Mouse (Mus musculus): ENCODE measurements around the gene Olfr1368. TPM values are rescaled to one million over a fixed set of nuclear protein-coding genes. Genes with fewer than 3 reads are reported as not detected.
"Not testable (repeated sequence)": the region's sequence is repeated elsewhere in the genome, so short reads cannot be mapped to it uniquely, and the experiment has no call there.

The Olfr1368 gene
- polyA plus RNA-seq, 1 experiment from 2014 or later, result not detected

- ATAC-seq (ENCODE audit: insufficient read depth) (no peak), DNase-seq (no peak)
- 70% methylated on average over 4 of the region's 4 CpGs for WGBS
- Histone ChIP-seq H3K4me1 (ENCODE audit: insufficient read depth) (no peaks in the 10 kb centered on the region), H3K36me3 (ENCODE audit: insufficient read depth) (no peaks in the 10 kb centered on the region), H3K4me3 (ENCODE audit: low read depth, low read length) (no peak overlapping the region), H3K27ac (ENCODE audit: low read depth) (no peak overlapping the region), H3K27me3 (ENCODE audit: insufficient read depth, low read length) (no peaks in the 10 kb centered on the region), H3K4me2 (no peak overlapping the region), H3K9me3 (ENCODE audit: low read depth, low read length) (no peaks in the 10 kb centered on the region), H3K9ac (no peak overlapping the region)
- no peak for TF ChIP-seq CTCF (IDR thresholded peaks at IDR 0.05; ENCODE audit: low read depth)
Observed at GRCm38 (mm10) chr13:21114121-21114520, 31.5 kb downstream of the Olfr1368 start.

- not testable (repeated sequence) for H3K27ac ChIP-seq (ENCODE audit: low read depth); H3K4me2 ChIP-seq; H3K4me1 ChIP-seq (ENCODE audit: insufficient read depth); H3K36me3 ChIP-seq (ENCODE audit: insufficient read depth); DNase-seq; H3K9ac ChIP-seq; H3K4me3 ChIP-seq (ENCODE audit: low read depth, low read length); ATAC-seq (ENCODE audit: insufficient read depth); H3K27me3 ChIP-seq (ENCODE audit: insufficient read depth, low read length); H3K9me3 ChIP-seq (ENCODE audit: low read depth, low read length)
- WGBS, result 69% methylated on average over 3 of the region's 3 CpGs
Observed at GRCm38 (mm10) chr13:21111183-21111582, 34.5 kb downstream of the Olfr1368 start, which contains the start of gene Olfr1369-ps1. TSS of gene Olfr1369-ps1 (plus strand) at chr13:21111483.

GRCm38 (mm10) chr13:21110441-21110840 is 35.2 kb downstream of the Olfr1368 start:
- Histone ChIP-seq H3K27ac (ENCODE audit: low read depth) (no peak overlapping the region), H3K4me1 (ENCODE audit: insufficient read depth) (no peaks in the 10 kb centered on the region), H3K4me2 (no peak overlapping the region), H3K4me3 (ENCODE audit: low read depth, low read length) (no peak overlapping the region), H3K9me3 (ENCODE audit: low read depth, low read length) (no peaks in the 10 kb centered on the region), H3K9ac (no peak overlapping the region), H3K27me3 (ENCODE audit: insufficient read depth, low read length) (no peaks in the 10 kb centered on the region), H3K36me3 (ENCODE audit: insufficient read depth) (no peaks in the 10 kb centered on the region)
- TF ChIP-seq CTCF (IDR thresholded peaks at IDR 0.05; ENCODE audit: low read depth), result no peak
- DNase-seq (no peak), ATAC-seq (ENCODE audit: insufficient read depth) (no peak)
- 89% methylated on average over 6 of the region's 6 CpGs for WGBS

GRCm38 (mm10) chr13:21109759-21110158 is 35.9 kb downstream of the Olfr1368 start:
- H3K27ac ChIP-seq (ENCODE audit: low read depth), result no peak overlapping the region
- no peaks in the 10 kb centered on the region for H3K36me3 ChIP-seq (ENCODE audit: insufficient read depth)
- DNase-seq (no peak), ATAC-seq (ENCODE audit: insufficient read depth) (no peak)
- no peaks in the 10 kb centered on the region for H3K27me3 ChIP-seq (ENCODE audit: insufficient read depth, low read length)
- WGBS, result 93% methylated on average over 3 of the region's 3 CpGs
- TF ChIP-seq CTCF (IDR thresholded peaks at IDR 0.05; ENCODE audit: low read depth), result no peak
- H3K4me1 ChIP-seq (ENCODE audit: insufficient read depth), result no peaks in the 10 kb centered on the region
- no peaks in the 10 kb centered on the region for H3K9me3 ChIP-seq (ENCODE audit: low read depth, low read length)
- no peak overlapping the region for H3K9ac ChIP-seq
- H3K4me2 ChIP-seq, result no peak overlapping the region
- H3K4me3 ChIP-seq (ENCODE audit: low read depth, low read length), result no peak overlapping the region

Other genes with a start within 250 kb of the Olfr1368 start
- not detected in 2 replicates for gene Olfr1370, start 70.9 kb downstream of the Olfr1368 start, polyA plus RNA-seq (2014; fragmentation: Nextera tagmentation; extraction: Ambion mirVana)
- gene Olfr1369-ps1, start 34.4 kb downstream of the Olfr1368 start, polyA plus RNA-seq (2014; fragmentation: Nextera tagmentation; extraction: Ambion mirVana), result 0.05 TPM in 1 of 2 replicates, not detected in the other
- gene Olfr263, start 16.2 kb downstream of the Olfr1368 start, polyA plus RNA-seq (2014; fragmentation: Nextera tagmentation; extraction: Ambion mirVana), result not detected in 2 replicates
- gene Trim27, start 33.6 kb upstream of the Olfr1368 start, polyA plus RNA-seq (2014; fragmentation: Nextera tagmentation; extraction: Ambion mirVana), result 158 and 173 TPM in 2 replicates
- not detected in 2 replicates for gene Gpx5, start 146.9 kb upstream of the Olfr1368 start, polyA plus RNA-seq (2014; fragmentation: Nextera tagmentation; extraction: Ambion mirVana)
- not detected in 2 replicates for gene Gpx6, start 166.3 kb upstream of the Olfr1368 start, polyA plus RNA-seq (2014; fragmentation: Nextera tagmentation; extraction: Ambion mirVana)
- not detected in 2 replicates for gene Olfr1367, start 201.0 kb upstream of the Olfr1368 start, polyA plus RNA-seq (2014; fragmentation: Nextera tagmentation; extraction: Ambion mirVana)
- gene Zscan12, start 217.0 kb upstream of the Olfr1368 start, polyA plus RNA-seq (2014; fragmentation: Nextera tagmentation; extraction: Ambion mirVana), result 14.1 and 14.3 TPM in 2 replicates

All from lung, embryonic 14.5 days (tissue).